Mouse (Mus musculus): ENCODE results near the gene Gm49383. TPM values are rescaled to one million over a fixed set of nuclear protein-coding genes. Genes with fewer than 3 reads are reported as not detected.
A peak's percentile ranks its signal among the peaks of the same experiment; 100 is the strongest.

Gm49383 gene
- polyA plus RNA-seq, 1 experiment from 2014 or later, result 57.0 TPM

- H3K4me1 ChIP-seq, result no peaks in the 10 kb centered on the region
- H3K27ac ChIP-seq (replicated peaks), result no peak overlapping the region
- peaks cover 100% of the 10 kb centered on the region for H3K36me3 ChIP-seq
- no peaks in the 10 kb centered on the region for H3K9me3 ChIP-seq (replicated peaks)
- H3K4me3 ChIP-seq, result no peak overlapping the region
- H3K27me3 ChIP-seq (ENCODE audit: low read depth, poor library complexity, severe bottlenecking), result no peaks in the 10 kb centered on the region
- DNase-seq (ENCODE audit: low spot score), result no peak
- 96% methylated on average over 7 of the region's 7 CpGs for WGBS
These were observed 17.5 kb upstream of the Gm49383 start for GRCm38 (mm10) chr12:69214393-69214792.

- no peak overlapping the region for H3K27ac ChIP-seq (replicated peaks)
- no peaks in the 10 kb centered on the region for H3K4me1 ChIP-seq
- no peaks in the 10 kb centered on the region for H3K27me3 ChIP-seq (ENCODE audit: low read depth, poor library complexity, severe bottlenecking)
- 94% methylated on average over 13 of the region's 13 CpGs for WGBS
- H3K9me3 ChIP-seq (replicated peaks), result no peaks in the 10 kb centered on the region
- DNase-seq (ENCODE audit: low spot score), result no peak
- no peak overlapping the region for H3K4me3 ChIP-seq
- H3K36me3 ChIP-seq, result peaks cover 100% of the 10 kb centered on the region
These were observed 16.4 kb upstream of the Gm49383 start for GRCm38 (mm10) chr12:69213186-69213777.

- peaks cover 100% of the 10 kb centered on the region for H3K36me3 ChIP-seq
- no peak for DNase-seq (ENCODE audit: low spot score)
These were observed 14.2 kb upstream of the Gm49383 start for GRCm38 (mm10) chr12:69211057-69211456.

DNA sequence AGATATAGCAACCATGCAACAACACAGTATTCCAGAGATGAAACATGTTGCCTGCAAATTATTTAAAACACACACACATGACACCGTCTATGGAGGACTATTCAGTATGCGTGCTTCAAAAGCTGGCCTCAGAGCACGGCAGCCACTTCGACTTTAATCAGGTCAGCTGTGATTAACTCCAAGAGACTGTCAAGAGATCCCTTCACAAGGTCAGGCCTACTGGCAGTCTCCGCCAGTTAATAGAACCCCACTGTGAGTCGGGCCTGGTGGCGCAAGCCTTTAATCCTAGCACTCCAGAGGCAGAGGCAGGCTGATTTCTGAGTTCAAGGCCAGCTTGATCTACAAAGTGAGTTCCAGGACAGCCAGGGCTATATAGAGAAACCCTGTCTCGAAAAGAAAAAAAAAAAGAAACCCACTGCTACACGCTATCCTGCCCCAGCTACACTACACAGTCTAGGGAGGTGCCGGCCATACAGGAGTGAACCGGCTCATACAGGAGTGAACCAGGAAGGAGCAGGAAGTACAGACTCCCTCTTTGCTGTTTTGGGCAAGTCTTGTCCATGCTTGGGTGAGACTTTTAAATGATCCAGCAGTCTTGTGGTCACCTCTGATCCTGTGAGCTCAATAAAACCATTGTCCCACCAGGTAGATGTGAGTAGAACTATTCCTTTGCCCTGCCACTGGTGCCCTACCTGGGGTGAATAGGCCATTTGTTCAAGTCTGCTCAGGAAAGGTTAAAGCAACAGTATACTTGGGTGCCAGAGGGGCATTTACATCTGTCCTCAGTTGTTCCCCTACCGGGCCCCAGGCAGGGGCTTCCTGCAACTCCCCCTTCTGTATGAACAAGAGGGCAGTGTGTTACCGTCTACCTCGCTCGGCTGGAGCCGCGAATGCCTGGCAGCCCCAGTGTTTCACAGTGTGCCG, 13.4 kb upstream of the Gm49383 start:
- Histone ChIP-seq H3K4me3 (no peak overlapping the region), H3K27me3 (ENCODE audit: low read depth, poor library complexity, severe bottlenecking) (no peaks in the 10 kb centered on the region), H3K4me1 (no peaks in the 10 kb centered on the region), H3K36me3 (peaks cover 96% of the 10 kb centered on the region), H3K9me3 (replicated peaks) (no peaks in the 10 kb centered on the region), H3K27ac (replicated peaks) (no peak overlapping the region)
- no peak for DNase-seq (ENCODE audit: low spot score)
- WGBS, result 91% methylated on average over 18 of the region's 18 CpGs

More at GRCm38 (mm10) chr12:69211057-69211456, 14.2 kb upstream of the Gm49383 start:
- no peaks in the 10 kb centered on the region for H3K4me1 ChIP-seq
- no peaks in the 10 kb centered on the region for H3K9me3 ChIP-seq (replicated peaks)
- WGBS, result 92% methylated on average over 5 of the region's 5 CpGs
- no peaks in the 10 kb centered on the region for H3K27me3 ChIP-seq (ENCODE audit: low read depth, poor library complexity, severe bottlenecking)
- H3K27ac ChIP-seq (replicated peaks), result no peak overlapping the region
- H3K4me3 ChIP-seq, result no peak overlapping the region

DNA sequence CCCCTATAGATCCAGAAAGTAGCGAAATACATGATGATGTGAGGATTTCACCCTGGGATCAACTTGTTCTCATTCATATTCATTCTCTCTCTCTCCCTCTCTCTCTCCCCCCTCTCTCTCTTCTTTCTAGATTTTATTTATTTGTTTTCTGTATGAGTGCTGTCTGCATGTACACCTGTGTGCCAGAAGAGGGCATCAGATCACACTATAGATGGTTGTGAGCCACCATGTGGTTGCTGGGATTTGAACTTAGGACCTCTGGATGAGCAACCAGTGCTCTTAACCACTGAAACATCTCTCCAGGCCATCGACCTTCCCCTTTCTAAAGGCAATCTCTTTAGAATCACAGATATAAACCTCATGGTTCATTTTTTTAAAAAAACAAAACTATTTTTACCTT, 11.6 kb upstream of the Gm49383 start:
- Histone ChIP-seq H3K9me3 (replicated peaks) (no peaks in the 10 kb centered on the region), H3K27me3 (ENCODE audit: low read depth, poor library complexity, severe bottlenecking) (no peaks in the 10 kb centered on the region), H3K4me1 (peaks cover 5% of the 10 kb centered on the region; the same call in 1 of the 2 replicates), H3K4me3 (no peak overlapping the region), H3K36me3 (peaks cover 89% of the 10 kb centered on the region), H3K27ac (replicated peaks) (no peak overlapping the region)
- 87% methylated on average over 2 of the region's 2 CpGs for WGBS
- no peak for DNase-seq (ENCODE audit: low spot score)

DNA sequence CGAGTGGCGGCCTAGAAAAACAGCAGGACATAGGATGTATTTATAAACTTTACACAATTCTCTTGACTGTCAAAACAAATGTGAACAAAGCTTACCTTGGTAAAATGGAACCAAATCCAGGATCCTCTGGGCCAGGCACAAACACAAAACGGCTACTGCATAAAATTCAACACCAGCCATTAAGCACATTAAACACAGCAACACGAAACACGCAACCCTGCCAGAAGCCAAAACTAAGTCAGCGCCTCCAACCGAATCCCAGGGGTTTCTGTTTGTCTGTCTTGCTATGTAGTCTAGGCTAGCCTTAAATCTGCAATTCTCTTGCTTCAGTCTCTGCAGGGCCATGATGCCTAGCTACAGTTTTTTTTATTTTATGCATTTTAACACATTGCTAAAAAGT, 11.0 kb upstream of the Gm49383 start:
- no peak for DNase-seq (ENCODE audit: low spot score)
- Histone ChIP-seq H3K4me1 (peaks cover 5% of the 10 kb centered on the region; the same call in 1 of the 2 replicates), H3K9me3 (replicated peaks) (no peaks in the 10 kb centered on the region), H3K36me3 (peaks cover 89% of the 10 kb centered on the region), H3K27me3 (ENCODE audit: low read depth, poor library complexity, severe bottlenecking) (no peaks in the 10 kb centered on the region), H3K4me3 (no peak overlapping the region), H3K27ac (replicated peaks) (no peak overlapping the region)
- 92% methylated on average over 7 of the region's 7 CpGs for WGBS

DNA sequence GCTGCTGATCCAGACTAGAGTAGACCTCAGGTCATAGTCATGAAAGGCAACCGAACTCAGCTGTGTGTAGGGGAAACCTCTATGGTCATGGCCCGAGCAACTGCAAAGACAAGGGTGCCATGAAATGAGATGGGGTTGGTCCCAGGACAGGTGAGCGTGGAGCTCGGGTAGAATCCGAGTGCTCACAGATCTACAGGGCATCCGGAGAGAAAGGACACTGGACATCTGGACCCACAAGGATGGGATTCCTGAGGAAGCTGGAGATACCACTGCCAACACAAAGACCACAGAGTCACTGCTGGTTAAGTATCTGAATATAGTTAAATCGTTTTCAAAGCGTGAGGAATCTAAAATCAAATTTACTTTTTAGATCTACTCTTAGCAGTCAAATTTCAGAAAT, 10.5 kb upstream of the Gm49383 start:
- no peak overlapping the region for H3K4me3 ChIP-seq
- H3K4me1 ChIP-seq, result peaks cover 5% of the 10 kb centered on the region; the same call in 1 of the 2 replicates
- peaks cover 89% of the 10 kb centered on the region for H3K36me3 ChIP-seq
- H3K9me3 ChIP-seq (replicated peaks), result no peaks in the 10 kb centered on the region
- WGBS, result 94% methylated on average over 8 of the region's 8 CpGs
- H3K27ac ChIP-seq (replicated peaks), result no peak overlapping the region
- DNase-seq (ENCODE audit: low spot score), result no peak
- H3K27me3 ChIP-seq (ENCODE audit: low read depth, poor library complexity, severe bottlenecking), result no peaks in the 10 kb centered on the region

DNA sequence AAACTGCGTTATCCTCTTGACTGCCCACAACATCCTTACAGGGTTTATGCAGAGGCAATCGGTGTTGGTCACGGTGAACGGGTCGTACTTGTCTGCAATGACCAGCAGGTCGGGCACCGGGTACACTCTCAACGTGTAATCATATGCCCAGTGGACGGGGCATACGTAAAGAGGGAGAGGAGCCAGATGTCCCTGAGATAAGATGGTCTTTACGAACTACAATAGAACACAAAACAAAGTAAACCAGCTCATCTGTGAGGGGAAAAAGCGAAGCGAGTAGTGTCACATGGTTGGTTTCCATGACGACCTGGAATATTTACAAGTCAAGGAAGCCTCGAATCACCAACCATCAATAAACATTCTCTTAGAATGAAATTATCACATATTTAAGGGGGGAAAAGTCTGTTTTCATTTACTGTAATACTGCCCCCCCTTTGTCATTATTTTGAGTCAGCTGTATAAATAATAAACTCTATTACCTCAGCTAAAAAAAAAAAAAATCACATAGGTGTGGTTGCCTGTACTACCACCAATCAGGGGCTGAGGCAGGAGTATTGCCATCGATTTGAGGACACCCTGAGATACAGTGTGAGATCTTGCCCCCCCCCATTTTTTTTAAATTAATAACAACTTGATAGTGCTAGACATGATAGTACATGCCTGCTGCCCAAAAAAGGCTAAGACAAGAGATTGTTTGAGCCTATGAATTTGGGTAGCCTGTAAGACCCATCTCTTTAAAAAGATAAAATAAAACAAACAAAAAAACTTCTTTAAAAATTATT, 7.3 kb upstream of the Gm49383 start, which contains the start of gene Gm49384:
Gm49384 (minus strand) TSS at position 216 of the 782 bp plus-strand sequence.
- H3K4me3 ChIP-seq, result no peak within 1 kb of the TSS
- H3K9me3 ChIP-seq (replicated peaks), result no peaks in the 10 kb centered on the region
- no peak for DNase-seq (ENCODE audit: low spot score)
- peaks cover 5% of the 10 kb centered on the region; the same call in 1 of the 2 replicates for H3K4me1 ChIP-seq
- 81% methylated on average over 16 of the region's 16 CpGs for WGBS
- H3K36me3 ChIP-seq, result peaks cover 88% of the 10 kb centered on the region
- H3K27me3 ChIP-seq (ENCODE audit: low read depth, poor library complexity, severe bottlenecking), result no peaks in the 10 kb centered on the region
- H3K27ac ChIP-seq (replicated peaks), result no peak within 1 kb of the TSS

GRCm38 (mm10) chr12:69198985-69199384, 2.1 kb upstream of the Gm49383 start:
- H3K4me3 ChIP-seq, result peak overlapping the region; percentile 96
- H3K36me3 ChIP-seq, result peaks cover 53% of the 10 kb centered on the region
- peaks cover 33% of the 10 kb centered on the region for H3K4me1 ChIP-seq
- DNase-seq (ENCODE audit: low spot score), result no peak
- no peaks in the 10 kb centered on the region for H3K27me3 ChIP-seq (ENCODE audit: low read depth, poor library complexity, severe bottlenecking)
- no peak overlapping the region for H3K27ac ChIP-seq (replicated peaks)
- H3K9me3 ChIP-seq (replicated peaks), result no peaks in the 10 kb centered on the region

GRCm38 (mm10) chr12:69198164-69198535, 1.2 kb upstream of the Gm49383 start, which contains the start of gene Dnaaf2:
Dnaaf2 (minus strand) TSS chr12:69198429.
- Histone ChIP-seq H3K4me3 (peak within 1 kb of the TSS; percentile 96), H3K4me1 (peaks cover 31% of the 10 kb centered on the region), H3K36me3 (peaks cover 50% of the 10 kb centered on the region), H3K9me3 (replicated peaks) (no peaks in the 10 kb centered on the region), H3K27ac (replicated peaks) (peak within 1 kb of the TSS; percentile 92), H3K27me3 (ENCODE audit: low read depth, poor library complexity, severe bottlenecking) (no peaks in the 10 kb centered on the region)
- WGBS, result under 1% methylated on average over 18 of the region's 18 CpGs
- peak; percentile 83 for DNase-seq (ENCODE audit: low spot score)

DNA sequence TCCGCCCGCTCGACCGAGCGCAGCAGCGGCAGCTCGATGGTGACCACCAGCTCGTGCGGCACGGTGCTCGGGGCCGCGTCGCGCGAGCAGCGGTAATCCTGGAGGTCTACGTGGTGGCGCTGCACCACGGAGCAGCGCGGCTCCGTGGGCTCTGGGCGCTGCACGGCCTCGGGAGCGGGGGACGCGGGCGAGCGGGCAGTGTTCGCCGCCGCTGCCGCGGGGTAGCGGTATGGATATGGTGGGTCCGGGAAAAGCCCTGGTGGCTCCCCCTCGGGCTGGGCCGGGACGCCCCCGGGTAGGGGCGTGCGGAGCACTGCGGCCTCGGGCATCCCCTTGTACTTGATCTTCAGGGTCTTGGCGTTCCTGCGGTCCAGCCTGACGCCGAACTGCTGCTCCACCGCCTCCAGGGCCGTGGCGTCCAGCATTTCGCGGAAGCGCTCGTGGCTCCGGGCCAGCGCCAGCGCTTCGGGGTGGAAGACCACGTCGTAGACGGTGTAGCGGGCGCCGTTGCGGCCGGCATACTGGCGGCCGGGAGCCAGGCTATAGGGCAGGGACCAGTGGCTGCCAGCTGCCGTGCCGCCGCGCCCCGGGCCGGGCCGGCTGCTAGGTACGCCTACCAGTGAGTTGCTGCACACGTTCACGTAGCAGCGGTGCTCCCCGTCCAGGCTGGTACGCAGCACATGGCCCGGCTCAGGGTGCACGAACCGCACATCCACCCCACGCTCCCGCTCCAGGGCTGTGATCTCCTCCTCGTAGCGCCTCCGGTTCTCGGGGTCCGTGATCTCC, 667 bp upstream of the Gm49383 start:
- peaks cover 31% of the 10 kb centered on the region for H3K4me1 ChIP-seq
- H3K9me3 ChIP-seq (replicated peaks), result no peaks in the 10 kb centered on the region
- H3K27ac ChIP-seq (replicated peaks), result peak overlapping the region; percentile 92
- whole genome bisulfite sequencing, result under 1% methylated on average over 94 of the region's 94 CpGs
- peaks cover 50% of the 10 kb centered on the region for H3K36me3 ChIP-seq
- H3K27me3 ChIP-seq (ENCODE audit: low read depth, poor library complexity, severe bottlenecking), result no peaks in the 10 kb centered on the region
- peak overlapping the region; percentile 96 for H3K4me3 ChIP-seq
- DNase-seq (ENCODE audit: low spot score), result peak; percentile 69

DNA sequence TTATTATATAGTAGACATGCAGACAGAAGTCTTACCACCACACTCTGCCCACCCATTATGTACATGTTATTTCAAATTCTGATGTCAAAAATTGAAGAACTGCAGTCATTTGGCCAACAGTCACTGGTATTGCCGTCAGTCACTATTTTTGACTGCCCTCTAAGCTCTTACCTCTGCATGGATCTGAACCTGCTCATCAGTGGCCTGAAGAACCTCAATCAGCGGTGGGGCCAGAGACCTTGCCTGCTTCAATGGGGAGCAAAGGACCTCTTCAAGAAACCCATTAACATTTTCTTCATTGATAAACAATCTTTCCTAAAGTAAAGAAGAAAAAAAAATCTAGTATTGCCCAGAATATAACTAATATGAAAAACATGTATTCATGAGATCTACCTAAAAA, 4.3 kb downstream of the Gm49383 start:
- Histone ChIP-seq H3K4me3 (no peak overlapping the region), H3K27me3 (ENCODE audit: low read depth, poor library complexity, severe bottlenecking) (no peaks in the 10 kb centered on the region), H3K36me3 (peaks cover 60% of the 10 kb centered on the region), H3K27ac (replicated peaks) (no peak overlapping the region), H3K4me1 (peaks cover 16% of the 10 kb centered on the region), H3K9me3 (replicated peaks) (no peaks in the 10 kb centered on the region; the same call in 1 of the 2 replicates)
- no peak for DNase-seq (ENCODE audit: low spot score)
- WGBS, result 93% methylated on average over 2 of the region's 2 CpGs

Measured in midbrain, embryonic 10.5 days (tissue).